Mouse (Mus musculus) lung, embryonic 15.5 days (tissue): ENCODE measurements around the gene Slc18b1. TPM values are rescaled to one million over a fixed set of nuclear protein-coding genes. Genes with fewer than 3 reads are reported as not detected.
A peak's percentile ranks its signal among the peaks of the same experiment; 100 is the strongest.
"Not testable (repeated sequence)": the region's sequence is repeated elsewhere in the genome, so short reads cannot be mapped to it uniquely, and the experiment has no call there.

Experiments used
- ATAC-seq: fragments of 200-750 bp; cut with Nextera tagmentation; 2 replicates; pipeline ENCODE4 v1.8.0; 2017; ENCODE audit warnings: moderate number of reproducible peaks, borderline replicate concordance; ENCODE audit not compliant: low FRiP score, low TSS enrichment; ENCODE audit errors: extremely low read depth
- H3K27ac ChIP-seq: fragments of 300-500 bp; sonication (generic); 2 replicates; pipeline ENCODE4 v1.5.1; 2015; ENCODE audit warnings: moderate library complexity, mild to moderate bottlenecking, inconsistent platforms
- H3K27me3 ChIP-seq: fragments of 300-500 bp; sonication (generic); 2 replicates; pipeline ENCODE4 v1.6.1; 2015; ENCODE audit warnings: inconsistent platforms
- H3K36me3 ChIP-seq: fragments of 300-500 bp; sonication (generic); 2 replicates; pipeline ENCODE4 v1.6.1; 2015; ENCODE audit warnings: inconsistent platforms
- H3K4me1 ChIP-seq: fragments of 300-500 bp; sonication (generic); 2 replicates; pipeline ENCODE4 v1.6.1; 2015; ENCODE audit warnings: inconsistent platforms
- H3K4me2 ChIP-seq: fragments of 300-500 bp; sonication (generic); 2 replicates; pipeline ENCODE4 v1.6.1; 2015; ENCODE audit warnings: inconsistent platforms, mild to moderate bottlenecking, moderate library complexity
- H3K4me3 ChIP-seq: fragments of 300-500 bp; sonication (generic); 2 replicates; pipeline ENCODE4 v1.5.1; 2015; ENCODE audit warnings: mild to moderate bottlenecking, inconsistent platforms
- H3K9ac ChIP-seq: fragments of 300-500 bp; sonication (generic); 2 replicates; pipeline ENCODE4 v1.6.1; 2015; ENCODE audit warnings: inconsistent platforms
- H3K9me3 ChIP-seq: fragments of 300-500 bp; sonication (generic); 2 replicates; pipeline ENCODE4 v1.6.1; 2016; ENCODE audit warnings: inconsistent platforms
- WGBS: fragments of 180-500 bp; shearing (Covaris S2); methylation state at CpG from one replicate; pipeline ENCODE4 v1.1.7; 2015; 5-methylcytosine and 5-hydroxymethylcytosine counted together
- polyA plus RNA-seq: library from polyadenylated mRNA; unstranded; fragments of >200 nt; fragmentation: Nextera tagmentation; extraction: Ambion mirVana; gene quantifications from 2 replicates; pipeline ENCODE4 v1.2.1, GENCODE M21; 2015

The Slc18b1 gene
- polyA plus RNA-seq = 16.7 and 20.1 TPM in 2 replicates

DNA sequence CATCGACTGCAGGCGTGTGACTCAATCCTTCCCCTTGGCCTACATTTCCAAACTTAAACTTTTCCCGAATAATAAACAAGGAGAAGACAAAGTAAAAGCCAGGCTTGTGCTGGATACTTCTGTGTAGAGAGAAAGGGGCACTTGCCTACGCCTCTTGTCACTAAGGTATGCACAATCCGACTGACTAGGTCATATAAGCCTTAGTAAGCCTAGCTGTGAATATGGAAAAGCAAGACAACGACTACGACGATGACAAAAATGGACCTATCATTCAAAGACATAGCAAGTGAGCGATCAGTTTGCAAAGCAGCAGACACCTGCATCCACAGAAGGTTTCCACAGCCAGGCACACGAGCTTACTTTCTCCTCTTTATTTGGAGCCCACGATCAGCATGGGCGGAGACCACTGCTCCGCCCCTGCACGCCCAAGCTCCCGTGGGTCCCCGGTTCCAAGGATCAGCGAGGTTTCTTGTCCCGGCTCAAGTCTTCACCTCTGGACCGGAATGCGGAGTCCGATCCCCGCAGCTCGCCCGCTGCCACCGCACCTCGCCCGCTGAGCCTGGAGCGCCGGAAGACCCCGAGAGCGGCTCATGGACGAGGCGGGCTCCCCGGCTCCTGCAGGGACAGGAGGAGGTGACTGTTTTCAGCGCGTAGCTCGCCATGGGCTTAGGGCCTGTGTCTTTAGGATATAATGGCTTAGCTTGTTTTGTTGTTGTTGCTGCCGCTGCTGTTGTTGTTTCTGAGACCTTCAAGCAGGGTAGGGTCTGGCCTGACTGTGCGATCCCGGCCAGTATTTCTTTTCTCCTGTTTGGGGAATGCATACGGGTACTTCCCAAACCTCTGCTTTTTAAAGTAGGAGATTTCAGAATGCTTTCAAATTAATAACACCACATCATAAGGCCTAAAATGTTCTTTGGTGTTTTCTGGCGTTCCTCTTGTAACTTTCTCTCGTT, at the start of gene Slc18b1:
Gene Slc18b1 (plus strand): TSS at position 436 of the 953 bp plus-strand sequence.
- H3K9ac ChIP-seq = peak within 1 kb of the TSS; percentile 77
- H3K4me2 ChIP-seq = peak within 1 kb of the TSS; percentile 55
- 6% methylated on average over 43 of the region's 43 CpGs for WGBS
- ATAC-seq = peak; percentile 68; the same call in 1 of the 2 replicates
- peak within 1 kb of the TSS; percentile 61 for H3K4me3 ChIP-seq
- peaks cover 15% of the 10 kb centered on the region for H3K4me1 ChIP-seq
- H3K27ac ChIP-seq = peak within 1 kb of the TSS; percentile 54
- H3K9me3 ChIP-seq = no peaks in the 10 kb centered on the region
- H3K36me3 ChIP-seq = peaks cover 13% of the 10 kb centered on the region
- H3K27me3 ChIP-seq = no peaks in the 10 kb centered on the region

DNA sequence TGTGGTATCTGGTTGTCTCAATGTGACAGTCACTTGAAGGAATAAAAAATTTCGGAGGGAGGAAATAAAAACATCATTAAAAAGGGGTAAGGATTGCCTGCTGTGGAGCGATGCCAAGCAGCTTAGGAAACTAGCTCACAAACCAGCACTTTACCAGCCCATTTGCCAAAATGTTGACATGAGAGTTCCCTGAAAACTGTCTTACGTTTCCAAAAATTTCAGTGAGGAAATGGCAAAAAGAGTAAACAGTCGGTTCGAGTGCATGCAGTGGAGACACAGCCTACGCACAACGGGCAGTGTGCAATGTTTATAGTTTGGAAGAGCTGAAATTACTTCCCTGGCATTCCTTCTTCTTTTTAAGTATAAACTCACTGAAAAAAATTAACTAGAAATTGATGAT, 42.6 kb upstream of the Slc18b1 start:
- 0 out of 2 replicates have a peak overlapping the region, but pooled peaks have one; percentile 10 for H3K27ac ChIP-seq
- H3K4me3 ChIP-seq = no peak overlapping the region
- H3K36me3 ChIP-seq = no peaks in the 10 kb centered on the region
- no peaks in the 10 kb centered on the region for H3K4me1 ChIP-seq
- H3K27me3 ChIP-seq = no peaks in the 10 kb centered on the region
- no peak overlapping the region for H3K9ac ChIP-seq
- WGBS = 38% methylated on average over 7 of the region's 7 CpGs
- H3K9me3 ChIP-seq = no peaks in the 10 kb centered on the region
- peak overlapping the region; percentile 22; the same call in 1 of the 2 replicates for H3K4me2 ChIP-seq
- ATAC-seq = no peak

DNA sequence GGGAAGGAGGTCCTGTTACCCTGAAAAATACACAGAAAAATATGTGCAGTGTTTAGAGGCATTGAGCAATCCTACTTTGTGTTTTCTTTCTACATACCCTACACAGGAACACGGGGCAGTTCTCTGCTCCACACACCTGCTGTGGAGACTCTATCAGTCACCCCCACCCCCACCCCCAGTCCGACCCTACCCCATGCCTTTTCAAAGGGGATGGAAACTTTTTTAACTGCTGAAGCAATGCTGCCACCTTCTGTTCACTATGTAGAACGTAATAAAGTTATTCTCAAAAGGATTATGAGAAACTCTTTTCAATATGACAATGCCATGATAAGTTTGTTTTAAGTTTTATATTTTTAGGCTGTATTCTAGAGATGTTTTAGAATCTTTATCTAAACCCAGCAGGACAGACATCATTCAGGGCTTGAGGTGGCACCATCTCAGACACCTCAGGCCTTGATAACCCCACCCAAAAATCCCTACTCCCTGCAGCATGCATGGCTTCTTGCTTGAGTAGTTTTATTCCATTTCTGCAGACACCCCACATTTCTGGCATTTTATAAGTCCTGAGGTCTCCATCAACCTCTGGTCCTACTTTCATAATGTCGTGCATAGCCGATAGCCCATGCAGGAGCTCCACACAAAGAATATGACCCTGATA, 19.4 kb upstream of the Slc18b1 start:
- ATAC-seq = no peak
- Histone ChIP-seq H3K4me2 (no peak overlapping the region), H3K9ac (no peak overlapping the region), H3K9me3 (no peaks in the 10 kb centered on the region), H3K36me3 (peaks cover 5% of the 10 kb centered on the region), H3K4me3 (no peak overlapping the region), H3K4me1 (no peaks in the 10 kb centered on the region), H3K27me3 (no peaks in the 10 kb centered on the region), H3K27ac (no peak overlapping the region)
- 32% methylated on average over 5 of the region's 5 CpGs for WGBS

DNA sequence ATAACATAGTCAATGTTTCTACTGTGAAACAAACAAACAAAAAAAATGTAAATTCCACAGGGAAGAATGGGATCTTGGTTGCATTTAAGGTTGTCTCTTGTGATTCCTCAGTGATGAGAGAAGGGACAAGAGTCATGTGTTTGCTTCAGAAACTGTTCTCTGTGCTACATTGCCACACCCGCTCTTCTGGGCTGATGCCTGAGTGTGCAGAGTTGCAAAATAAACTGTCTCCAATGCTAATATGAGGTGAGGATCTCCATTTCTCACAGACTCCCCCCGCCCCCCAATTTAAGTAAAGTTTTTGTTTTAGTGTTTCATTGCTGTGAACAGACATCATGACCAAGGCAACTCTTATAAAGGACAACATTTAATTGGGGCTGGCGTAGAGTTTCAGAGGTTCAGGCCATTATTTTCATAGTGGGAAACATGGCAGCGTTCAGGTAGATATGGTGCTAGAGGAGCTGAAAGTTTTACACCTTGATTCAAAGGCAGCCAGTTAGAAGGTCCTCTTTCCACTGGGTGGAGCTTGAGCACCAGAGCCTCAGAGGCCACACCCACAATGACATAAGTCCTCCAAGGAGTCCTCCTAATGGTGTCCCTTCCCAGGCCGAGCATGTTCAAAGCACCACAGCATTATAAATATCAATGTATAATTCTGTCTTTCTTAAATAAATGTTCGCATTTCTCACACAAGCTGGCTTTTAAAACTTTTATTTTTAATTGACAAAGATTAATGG, 16.1 kb upstream of the Slc18b1 start:
- no peaks in the 10 kb centered on the region for H3K9me3 ChIP-seq
- no peaks in the 10 kb centered on the region for H3K27me3 ChIP-seq
- no peak overlapping the region for H3K4me3 ChIP-seq
- ATAC-seq = no peak
- whole genome bisulfite sequencing = 77% methylated on average over 6 of the region's 6 CpGs
- peaks cover 35% of the 10 kb centered on the region for H3K36me3 ChIP-seq
- H3K9ac ChIP-seq = no peak overlapping the region
- no peak overlapping the region for H3K4me2 ChIP-seq
- no peak overlapping the region for H3K27ac ChIP-seq
- peaks cover 13% of the 10 kb centered on the region for H3K4me1 ChIP-seq

DNA sequence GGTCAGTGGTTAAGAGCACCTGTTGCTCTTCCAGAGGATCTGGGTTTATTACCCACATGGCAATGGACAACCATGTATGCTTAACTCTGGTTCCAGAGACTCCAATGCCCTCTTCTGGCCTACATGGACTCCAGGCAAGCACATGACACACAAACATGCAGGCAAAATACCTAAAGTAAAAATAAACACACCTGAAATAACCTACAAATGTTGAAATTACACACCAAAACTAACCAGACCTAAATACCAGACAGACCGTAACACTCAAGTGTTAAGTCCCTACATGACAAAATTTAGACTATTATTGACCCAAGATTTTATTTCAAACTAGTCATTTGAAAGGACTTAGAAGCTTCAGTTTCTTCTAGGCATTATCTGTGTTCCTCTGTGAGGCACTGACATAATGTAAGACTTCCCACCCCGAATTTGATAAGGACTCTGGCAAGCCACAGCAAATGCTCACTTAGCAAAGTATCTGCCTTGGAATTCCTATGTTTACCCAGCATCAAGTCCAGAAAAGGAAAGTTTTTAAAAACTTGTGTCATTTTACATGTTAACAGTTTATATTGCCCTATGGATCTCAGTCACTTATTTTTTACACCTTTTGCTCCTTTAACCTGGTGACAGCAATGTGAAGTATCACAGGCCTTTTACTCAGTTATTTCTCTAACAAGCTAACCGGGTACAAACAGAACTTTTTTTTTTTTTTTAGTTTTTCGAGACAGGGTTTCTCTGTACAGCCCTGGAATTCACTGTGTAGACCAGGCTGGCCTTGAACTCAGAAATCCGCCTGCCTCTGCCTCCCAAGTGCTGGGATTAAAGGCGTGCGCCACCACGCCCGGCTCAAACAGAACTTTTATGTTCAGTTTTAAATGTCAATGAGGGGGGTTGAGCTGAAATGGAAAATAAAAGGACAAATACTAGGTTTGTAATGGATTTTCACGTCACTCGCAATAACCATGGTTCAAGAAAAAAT, 14.7 kb upstream of the Slc18b1 start:
- WGBS = 73% methylated on average over 11 of the region's 11 CpGs
- Histone ChIP-seq H3K4me2 (no peak overlapping the region), H3K4me3 (no peak overlapping the region), H3K4me1 (peaks cover 19% of the 10 kb centered on the region), H3K27me3 (no peaks in the 10 kb centered on the region), H3K9ac (no peak overlapping the region), H3K27ac (no peak overlapping the region), H3K36me3 (peaks cover 41% of the 10 kb centered on the region), H3K9me3 (no peaks in the 10 kb centered on the region)
- no peak for ATAC-seq

DNA sequence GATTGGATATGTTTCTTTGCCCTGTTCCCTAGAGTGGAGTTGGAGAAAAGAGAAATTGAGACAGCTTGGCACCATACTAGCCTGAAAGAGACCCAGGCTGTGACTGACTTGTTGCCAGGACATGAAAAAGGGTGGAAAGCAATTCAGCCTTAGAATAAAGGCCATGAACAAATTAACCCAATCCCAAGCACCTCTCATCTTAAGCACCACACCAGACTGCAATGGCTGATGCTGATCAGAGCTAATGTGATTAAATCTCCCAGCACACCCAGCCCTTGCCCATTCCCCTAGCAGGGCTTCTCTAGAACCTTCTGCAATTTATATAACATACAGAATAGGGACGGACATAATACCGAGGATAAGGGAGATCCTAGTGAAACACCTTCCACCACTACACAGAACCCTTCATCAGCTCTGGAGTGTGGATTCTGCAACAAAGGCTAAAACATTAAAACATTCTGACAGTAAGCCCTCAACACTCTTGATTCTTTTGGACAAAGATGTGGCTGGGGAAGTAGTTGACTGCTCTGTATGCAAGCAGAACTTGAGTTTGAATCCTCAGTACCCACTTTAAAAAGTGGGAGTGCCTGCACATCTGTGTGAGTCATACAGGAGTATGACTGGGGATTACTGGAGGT, 13.8 kb upstream of the Slc18b1 start:
- Histone ChIP-seq H3K27me3 (no peaks in the 10 kb centered on the region), H3K9ac (no peak overlapping the region), H3K4me1 (peaks cover 19% of the 10 kb centered on the region), H3K27ac (no peak overlapping the region), H3K4me2 (no peak overlapping the region), H3K4me3 (no peak overlapping the region), H3K36me3 (peaks cover 41% of the 10 kb centered on the region), H3K9me3 (no peaks in the 10 kb centered on the region)
- whole genome bisulfite sequencing = 35% methylated on average over 2 of the region's 2 CpGs
- ATAC-seq = no peak

DNA sequence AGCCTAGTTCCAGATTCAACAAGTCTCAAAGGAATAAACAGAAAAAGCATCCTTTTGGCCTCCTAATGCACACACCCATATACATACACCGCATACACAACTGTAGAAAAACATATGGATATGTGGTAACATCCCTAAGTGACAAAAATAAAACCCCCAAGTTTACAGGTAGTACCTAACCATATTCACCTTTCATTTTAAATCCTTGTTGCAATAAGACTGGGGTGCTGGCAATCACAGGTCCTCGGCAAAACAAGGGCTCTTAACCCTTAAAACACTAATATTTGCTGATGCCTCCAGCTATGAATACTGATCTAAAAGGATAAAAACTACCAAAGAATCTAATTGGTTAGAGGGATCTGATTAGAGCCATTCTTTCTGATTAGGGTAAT, 13.3 kb upstream of the Slc18b1 start:
- WGBS = 25% methylated on average over 2 of the region's 2 CpGs
- H3K4me2 ChIP-seq = no peak overlapping the region
- no peaks in the 10 kb centered on the region for H3K9me3 ChIP-seq
- no peak for ATAC-seq
- H3K27ac ChIP-seq = no peak overlapping the region
- peaks cover 41% of the 10 kb centered on the region for H3K36me3 ChIP-seq
- no peak overlapping the region for H3K4me3 ChIP-seq
- no peak overlapping the region for H3K9ac ChIP-seq
- H3K4me1 ChIP-seq = peaks cover 24% of the 10 kb centered on the region
- no peaks in the 10 kb centered on the region for H3K27me3 ChIP-seq

DNA sequence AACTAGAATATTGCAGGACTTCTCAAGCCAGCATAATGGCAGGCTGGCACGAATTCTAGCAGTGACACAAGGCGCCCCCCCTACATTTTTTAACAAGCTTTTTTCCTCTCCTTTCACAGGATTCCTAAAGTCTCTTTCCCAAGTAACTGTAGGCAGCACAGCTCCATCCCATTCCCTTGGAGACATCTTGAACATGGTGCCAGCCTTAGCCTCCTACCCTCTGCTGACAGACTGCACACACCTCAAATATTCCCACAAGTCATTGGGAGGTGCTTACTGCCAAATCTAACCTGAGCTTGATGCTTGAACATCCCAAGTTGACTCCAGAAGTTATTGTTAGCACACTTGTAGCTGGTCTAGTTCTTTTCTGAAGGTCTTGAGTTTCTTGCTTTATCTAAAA, 12.7 kb upstream of the Slc18b1 start:
- H3K9ac ChIP-seq = peak overlapping the region; percentile 18; the same call in 1 of the 2 replicates
- no peaks in the 10 kb centered on the region for H3K27me3 ChIP-seq
- peaks cover 30% of the 10 kb centered on the region for H3K4me1 ChIP-seq
- no peak overlapping the region for H3K4me3 ChIP-seq
- H3K36me3 ChIP-seq = peaks cover 41% of the 10 kb centered on the region
- H3K4me2 ChIP-seq = no peak overlapping the region
- ATAC-seq = no peak
- WGBS = 41% methylated on average over 2 of the region's 2 CpGs
- H3K9me3 ChIP-seq = no peaks in the 10 kb centered on the region
- H3K27ac ChIP-seq = no peak overlapping the region

DNA sequence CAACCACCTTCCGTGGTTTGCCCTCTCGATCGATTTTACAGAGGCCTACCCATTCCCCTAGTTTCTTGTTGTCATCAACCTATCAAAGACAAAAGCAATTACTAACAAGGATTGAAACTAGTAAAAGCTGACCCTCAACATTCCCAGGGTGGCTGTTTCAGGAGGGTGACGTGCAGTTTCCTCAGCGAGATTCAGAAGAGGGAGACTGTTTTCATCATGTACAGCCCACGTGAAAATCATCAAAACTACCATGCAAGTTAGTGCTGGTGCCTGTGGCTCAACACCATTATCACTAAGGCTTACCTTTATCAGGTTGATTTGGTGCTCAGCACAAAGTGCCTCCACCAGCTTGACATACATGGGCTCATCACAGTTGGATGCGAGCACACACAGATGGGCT, 11.2 kb upstream of the Slc18b1 start:
- not testable (repeated sequence) for H3K27me3 ChIP-seq, H3K9me3 ChIP-seq, ATAC-seq, H3K27ac ChIP-seq
- H3K36me3 ChIP-seq = peaks cover 39% of the 10 kb centered on the region
- WGBS = 38% methylated on average over 7 of the region's 7 CpGs
- H3K4me2 ChIP-seq = peak overlapping the region; percentile 80
- H3K9ac ChIP-seq = peak overlapping the region; percentile 89
- H3K4me1 ChIP-seq = peaks cover 31% of the 10 kb centered on the region
- peak overlapping the region; percentile 78 for H3K4me3 ChIP-seq

DNA sequence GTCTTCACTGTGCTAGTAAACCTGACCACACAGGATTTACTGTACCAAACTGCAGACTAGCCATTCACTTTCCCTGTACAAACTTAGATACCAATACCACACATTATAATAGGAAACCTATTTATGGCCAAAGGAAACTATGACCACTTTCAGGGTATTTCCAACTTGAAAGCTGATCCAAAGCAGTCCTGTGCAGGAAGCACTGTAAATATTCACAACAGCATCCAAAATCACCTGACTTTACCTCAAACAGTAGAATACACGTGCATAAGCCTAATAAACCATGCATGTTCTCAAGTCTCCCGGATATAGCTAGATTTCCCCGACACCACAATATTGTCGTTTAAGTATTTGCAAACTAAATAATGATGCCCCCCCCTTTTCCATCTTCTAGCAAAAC, 10.7 kb upstream of the Slc18b1 start:
- Histone ChIP-seq H3K9me3 (no peaks in the 10 kb centered on the region), H3K36me3 (peaks cover 36% of the 10 kb centered on the region), H3K9ac (peak overlapping the region; percentile 89), H3K27me3 (no peaks in the 10 kb centered on the region), H3K4me2 (peak overlapping the region; percentile 80), H3K27ac (0 out of 2 replicates have a peak overlapping the region, but pooled peaks have one; percentile 66), H3K4me3 (peak overlapping the region; percentile 78), H3K4me1 (peaks cover 31% of the 10 kb centered on the region)
- no peak for ATAC-seq
- WGBS = 2% methylated on average over 4 of the region's 4 CpGs
